Mouse (Mus musculus) liver, embryonic 14.5 days (tissue): ENCODE measurements around the gene Kansl1l.

Source experiments
- CTCF ChIP-seq: IDR thresholded peaks from 2 replicates; pipeline ENCODE4 v1.5.1; 2016; ENCODE audit warnings: antibody characterized with exemption, low read depth, control low read depth
- EP300 ChIP-seq: IDR thresholded peaks from 2 replicates; pipeline ENCODE4 v1.6.1; 2016; ENCODE audit warnings: antibody characterized with exemption, low read depth

- no peak for TF ChIP-seq EP300
- no peak for TF ChIP-seq CTCF
Measured at GRCm38 (mm10) chr1:66672812-66673211, 144.6 kb downstream of the Kansl1l start.
